Mouse (Mus musculus) MEL (cell line): ENCODE measurements around the gene Ralgds. TPM values are rescaled to one million over a fixed set of nuclear protein-coding genes. Genes with fewer than 3 reads are reported as not detected.

Experiments
- DNase-seq: peaks from one replicate; pipeline ENCODE4 v3.0.0; 2011; ENCODE audit warnings: low read depth, low spot score
- H3K27ac ChIP-seq: 2 replicates; pipeline ENCODE4 v1.5.1; 2012; ENCODE audit warnings: low read depth, mild to moderate bottlenecking, control low read depth, low read length, moderate library complexity; ENCODE audit not compliant: control insufficient read depth
- H3K27me3 ChIP-seq, 2 experiments: fragments of 150-350 bp in 1 of 2; sonication (generic) in 1 of 2; 2 replicates each; pipeline ENCODE4 v1.6.1; 2012; ENCODE audit warnings: low read length in 2 of 2, mild to moderate bottlenecking in 2 of 2, improper control_type of control experiment in 1 of 2, moderate library complexity in 1 of 2; ENCODE audit not compliant: insufficient read depth in 2 of 2, control insufficient read depth in 1 of 2
- H3K36me3 ChIP-seq, 2 experiments: 2 replicates each; pipeline ENCODE4 v1.6.1; 2012 to 2014; ENCODE audit warnings: low read length in 2 of 2, improper control_type of control experiment in 1 of 2, inconsistent platforms in 1 of 2, mild to moderate bottlenecking in 1 of 2; ENCODE audit not compliant: insufficient read depth in 2 of 2, control insufficient read depth in 1 of 2
- H3K4me1 ChIP-seq, 2 experiments: fragments of 150-350 bp in 1 of 2; sonication (generic) in 1 of 2; 2 replicates each; pipeline ENCODE4 v1.6.1; 2012; ENCODE audit warnings: low read length in 2 of 2, improper control_type of control experiment in 1 of 2, mild to moderate bottlenecking in 1 of 2; ENCODE audit not compliant: insufficient read depth in 2 of 2, control insufficient read depth in 1 of 2
- H3K4me3 ChIP-seq, 2 experiments: fragments of 150-350 bp in 1 of 2; sonication (generic) in 1 of 2; 2 replicates each; pipeline ENCODE4 v1.5.1; 2012; ENCODE audit warnings: low read depth in 2 of 2, low read length in 2 of 2, mild to moderate bottlenecking in 2 of 2, moderate library complexity in 2 of 2, control low read depth in 1 of 2, improper control_type of control experiment in 1 of 2; ENCODE audit not compliant: control insufficient read depth in 1 of 2, insufficient read depth in 1 of 2
- H3K79me2 ChIP-seq: 2 replicates; pipeline ENCODE4 v1.6.1; 2012; ENCODE audit warnings: mild to moderate bottlenecking, low read length, moderate library complexity; ENCODE audit not compliant: control insufficient read depth, poor library complexity, insufficient read depth
- H3K9ac ChIP-seq: 2 replicates; pipeline ENCODE4 v1.6.1; 2012; ENCODE audit warnings: low read depth, mild to moderate bottlenecking, control low read depth, low read length, moderate library complexity; ENCODE audit not compliant: control insufficient read depth, poor library complexity, severe bottlenecking
- H3K9me3 ChIP-seq: fragments of 150-350 bp; sonication (generic); replicated peaks from 2 replicates; pipeline ENCODE4 v1.6.1; 2012; ENCODE audit warnings: mild to moderate bottlenecking, low read length, improper control_type of control experiment, moderate library complexity; ENCODE audit not compliant: insufficient read depth
- BHLHE40 ChIP-seq: IDR thresholded peaks from 2 replicates; pipeline ENCODE4 v1.6.1; 2012; ENCODE audit warnings: low read depth, mild to moderate bottlenecking, inconsistent platforms, low read length, improper control_type of control experiment, borderline replicate concordance
- CHD2 ChIP-seq: IDR thresholded peaks from 2 replicates; pipeline ENCODE4 v1.6.1; 2011; ENCODE audit warnings: low read length, improper control_type of control experiment
- CTCF ChIP-seq, 3 experiments: IDR thresholded peaks in 2 of 3; conservative IDR thresholded peaks in 1 of 3; 2 replicates each; pipeline ENCODE4 v1.5.1; 2011 to 2012; ENCODE audit warnings: low read length in 3 of 3, low read depth in 2 of 3, mild to moderate bottlenecking in 2 of 3, improper control_type of control experiment in 1 of 3, inconsistent platforms in 1 of 3, mixed read lengths in 1 of 3, moderate library complexity in 1 of 3; ENCODE audit not compliant: control insufficient read depth in 1 of 3, insufficient read depth in 1 of 3, poor library complexity in 1 of 3, severe bottlenecking in 1 of 3
- E2F4 ChIP-seq: IDR thresholded peaks from 2 replicates; pipeline ENCODE4 v1.6.1; 2011; ENCODE audit warnings: low read depth, low read length, improper control_type of control experiment, borderline replicate concordance
- ELF1 ChIP-seq: IDR thresholded peaks from 2 replicates; pipeline ENCODE4 v1.6.1; 2014; ENCODE audit warnings: low read depth, mild to moderate bottlenecking, inconsistent platforms, low read length, improper control_type of control experiment, moderate library complexity
- EP300 ChIP-seq, 2 experiments: IDR thresholded peaks; 2 replicates each; pipeline ENCODE4 v1.6.1; 2011; ENCODE audit warnings: improper control_type of control experiment in 2 of 2, low read length in 2 of 2, low read depth in 1 of 2, mild to moderate bottlenecking in 1 of 2
- ETS1 ChIP-seq: IDR thresholded peaks from 2 replicates; pipeline ENCODE4 v1.6.1; 2012; ENCODE audit warnings: low read depth, mild to moderate bottlenecking, inconsistent platforms, low read length, improper control_type of control experiment, moderate library complexity
- GABPA ChIP-seq: IDR thresholded peaks from 2 replicates; pipeline ENCODE4 v1.6.1; 2012; ENCODE audit warnings: low read depth, mild to moderate bottlenecking, inconsistent platforms, low read length, improper control_type of control experiment, moderate library complexity
- GATA1 ChIP-seq: IDR thresholded peaks from 2 replicates; pipeline ENCODE4 v1.6.1; 2011; ENCODE audit warnings: low read depth, low read length, improper control_type of control experiment
- HCFC1 ChIP-seq: IDR thresholded peaks from 2 replicates; pipeline ENCODE4 v1.6.1; 2012; ENCODE audit warnings: low read depth, mild to moderate bottlenecking, inconsistent platforms, low read length, improper control_type of control experiment, moderate library complexity
- JUND ChIP-seq: IDR thresholded peaks from 2 replicates; pipeline ENCODE4 v1.6.1; 2011; ENCODE audit warnings: low read depth, mild to moderate bottlenecking, improper control_type of control experiment, low read length
- KAT2A ChIP-seq: conservative IDR thresholded peaks from 2 replicates; pipeline ENCODE4 v1.6.1; 2012; ENCODE audit warnings: low read depth, low read length, improper control_type of control experiment, inconsistent platforms
- MAX ChIP-seq: IDR thresholded peaks from 2 replicates; pipeline ENCODE4 v1.6.1; 2011; ENCODE audit warnings: low read length, improper control_type of control experiment
- MAZ ChIP-seq: IDR thresholded peaks from 2 replicates; pipeline ENCODE4 v1.6.1; 2012; ENCODE audit warnings: low read depth, mild to moderate bottlenecking, inconsistent platforms, low read length, improper control_type of control experiment
- MEF2A ChIP-seq: IDR thresholded peaks from 2 replicates; pipeline ENCODE4 v1.6.1; 2014; ENCODE audit warnings: low read depth, mild to moderate bottlenecking, inconsistent platforms, low read length, improper control_type of control experiment; ENCODE audit not compliant: poor library complexity, insufficient replicate concordance, severe bottlenecking; ENCODE audit errors: extremely low read depth
- MXI1 ChIP-seq: IDR thresholded peaks from 2 replicates; pipeline ENCODE4 v1.6.1; 2011; ENCODE audit warnings: mild to moderate bottlenecking, low read depth, low read length, improper control_type of control experiment
- MYB ChIP-seq: IDR thresholded peaks from 2 replicates; pipeline ENCODE4 v1.6.1; 2011; ENCODE audit warnings: mild to moderate bottlenecking, low read depth, low read length, improper control_type of control experiment
- MYC ChIP-seq: IDR thresholded peaks from 2 replicates; pipeline ENCODE4 v1.6.1; 2011; ENCODE audit warnings: low read depth, mild to moderate bottlenecking, low read length, improper control_type of control experiment, moderate library complexity
- NELFE ChIP-seq: IDR thresholded peaks from 2 replicates; pipeline ENCODE4 v1.6.1; 2011; ENCODE audit warnings: low read depth, low read length, improper control_type of control experiment
- NRF1 ChIP-seq: IDR thresholded peaks from 2 replicates; pipeline ENCODE4 v1.6.1; 2014; ENCODE audit warnings: low read depth, mild to moderate bottlenecking, inconsistent platforms, low read length, improper control_type of control experiment, moderate library complexity; ENCODE audit not compliant: poor library complexity, insufficient read depth, severe bottlenecking
- POLR2A ChIP-seq, 2 experiments: IDR thresholded peaks; 2 replicates each; pipeline ENCODE4 v1.6.1; 2011 to 2012; ENCODE audit warnings: low read length in 2 of 2, mild to moderate bottlenecking in 2 of 2, control low read depth in 1 of 2, improper control_type of control experiment in 1 of 2, low read depth in 1 of 2, moderate library complexity in 1 of 2; ENCODE audit not compliant: control insufficient read depth in 1 of 2, insufficient read depth in 1 of 2, poor library complexity in 1 of 2
- POLR2AphosphoS2 ChIP-seq: IDR thresholded peaks from 2 replicates; pipeline ENCODE4 v1.6.1; 2011; ENCODE audit warnings: low read length, improper control_type of control experiment
- POLR2AphosphoS5 ChIP-seq: IDR thresholded peaks from 2 replicates; pipeline ENCODE4 v1.6.1; 2012; ENCODE audit warnings: low read depth, borderline replicate concordance, mild to moderate bottlenecking, inconsistent platforms, low read length, moderate library complexity, mixed read lengths
- RAD21 ChIP-seq: IDR thresholded peaks from 2 replicates; pipeline ENCODE4 v1.6.1; 2011; ENCODE audit warnings: mild to moderate bottlenecking, low read depth, low read length, improper control_type of control experiment
- RCOR1 ChIP-seq: IDR thresholded peaks from 2 replicates; pipeline ENCODE4 v1.6.1; 2012; ENCODE audit warnings: low read depth, mild to moderate bottlenecking, inconsistent platforms, low read length, improper control_type of control experiment
- SMC3 ChIP-seq: IDR thresholded peaks from 2 replicates; pipeline ENCODE4 v1.6.1; 2011; ENCODE audit warnings: low read depth, low read length, improper control_type of control experiment
- TAL1 ChIP-seq: IDR thresholded peaks from 2 replicates; pipeline ENCODE4 v1.6.1; 2012; ENCODE audit warnings: mild to moderate bottlenecking, inconsistent platforms, low read length, moderate library complexity, mixed read lengths
- TCF12 ChIP-seq: IDR thresholded peaks from 2 replicates; pipeline ENCODE4 v1.6.1; 2014; ENCODE audit warnings: low read depth, mild to moderate bottlenecking, inconsistent platforms, low read length, improper control_type of control experiment, moderate library complexity
- UBTF ChIP-seq: IDR thresholded peaks from 2 replicates; pipeline ENCODE4 v1.6.1; 2012; ENCODE audit warnings: low read depth, mild to moderate bottlenecking, inconsistent platforms, low read length, improper control_type of control experiment, moderate library complexity, borderline replicate concordance; ENCODE audit not compliant: insufficient read depth
- USF1 ChIP-seq: IDR thresholded peaks from 2 replicates; pipeline ENCODE4 v1.6.1; 2014; ENCODE audit warnings: low read depth, mild to moderate bottlenecking, inconsistent platforms, low read length, improper control_type of control experiment, moderate library complexity
- USF2 ChIP-seq, 2 experiments: IDR thresholded peaks; 2 replicates each; pipeline ENCODE4 v1.6.1; 2011 to 2012; ENCODE audit warnings: improper control_type of control experiment in 2 of 2, low read length in 2 of 2, borderline replicate concordance in 1 of 2, inconsistent platforms in 1 of 2, low read depth in 1 of 2, mild to moderate bottlenecking in 1 of 2; ENCODE audit not compliant: insufficient read depth in 1 of 2
- ZC3H11A ChIP-seq: IDR thresholded peaks from 2 replicates; pipeline ENCODE4 v1.6.1; 2012; ENCODE audit warnings: low read depth, mild to moderate bottlenecking, inconsistent platforms, low read length, improper control_type of control experiment
- ZKSCAN1 ChIP-seq: IDR thresholded peaks from 2 replicates; pipeline ENCODE4 v1.6.1; 2012; ENCODE audit warnings: low read depth, mild to moderate bottlenecking, inconsistent platforms, low read length, improper control_type of control experiment, moderate library complexity
- ZMIZ1 ChIP-seq: IDR thresholded peaks from 2 replicates; pipeline ENCODE4 v1.6.1; 2012; ENCODE audit warnings: low read depth, mild to moderate bottlenecking, inconsistent platforms, low read length, improper control_type of control experiment, moderate library complexity
- polyA plus RNA-seq, 2 experiments: library from polyadenylated mRNA; stranded (reverse) in 1 of 2; unstranded in 1 of 2; fragments of >175 nt in 1 of 2; fragments of >200 nt in 1 of 2; gene quantifications; 2 replicates each; pipeline versions ENCODE4 v1.2.1 to v1.2.4; 2012; ENCODE audit warnings: low replicate concordance in 2 of 2, low read depth in 1 of 2; ENCODE audit not compliant: insufficient read length in 2 of 2, insufficient read depth in 1 of 2, missing spikeins in 1 of 2
- total RNA-seq: library from RNA; depleted of rRNA; stranded (reverse); fragments of 300-350 nt; gene quantifications from 2 replicates; pipeline ENCODE4 v1.2.3, GENCODE M21; 2012

The Ralgds gene
- total and polyA plus RNA-seq, 3 experiments = 4.7 to 11.0 TPM; not detected in 1

- H3K4me3 ChIP-seq = no peak overlapping the region
- DNase-seq = peak; percentile 96
- peaks cover 0 to 75% of the 10 kb centered on the region in 2 experiments; a peak in 2 of 4 replicates for H3K36me3 ChIP-seq
- H3K4me1 ChIP-seq = peaks cover 37 to 77% of the 10 kb centered on the region in 2 experiments
- no peaks in the 10 kb centered on the region for H3K27me3 ChIP-seq
- peak overlapping the region; percentile 86 for H3K9ac ChIP-seq
- H3K79me2 ChIP-seq = peaks cover 2% of the 10 kb centered on the region; the same call in 1 of the 2 replicates
- no peaks in the 10 kb centered on the region for H3K9me3 ChIP-seq
- peak overlapping the region; percentile 100 for H3K27ac ChIP-seq
- TF ChIP-seq HCFC1 = 0 out of 2 replicates have a peak, but pooled peaks have one; percentile 11
- TF ChIP-seq RAD21 = no peak
- peak; percentile 83 for TF ChIP-seq BHLHE40
- TF ChIP-seq JUND = peak; percentile 30; the same call in 1 of the 2 replicates
- peak; percentile 64 for TF ChIP-seq POLR2AphosphoS2
- no peak for TF ChIP-seq USF2 (IDR thresholded peaks at IDR 0.05; ENCODE audit: borderline replicate concordance in 1 of 2, insufficient read depth in 1 of 2, low read depth in 1 of 2, low read length in 2 of 2)
- TF ChIP-seq USF1 = no peak
- TF ChIP-seq CHD2 = peak; percentile 62
- TF ChIP-seq GABPA = peak; percentile 84
- TF ChIP-seq MEF2A = peak; percentile 74; the same call in 1 of the 2 replicates
- peak; percentile 100 for TF ChIP-seq TAL1
- no peak for TF ChIP-seq SMC3
- peak; percentile 100 for TF ChIP-seq EP300 (IDR thresholded peaks at IDR 0.05; ENCODE audit: low read depth in 1 of 2, low read length in 2 of 2)
- peak; percentile 97 for TF ChIP-seq ETS1
- TF ChIP-seq UBTF = 0 out of 2 replicates have a peak, but pooled peaks have one; percentile 44
- no peak for TF ChIP-seq POLR2AphosphoS5
- TF ChIP-seq ELF1 = peak; percentile 34; the same call in 1 of the 2 replicates
- no peak for TF ChIP-seq ZC3H11A
- peak; percentile 99 for TF ChIP-seq MAZ
- peak; percentile 12; the same call in 1 of the 2 replicates for TF ChIP-seq MYC
- TF ChIP-seq MAX = no peak; the same call in 1 of the 2 replicates
- no peak for TF ChIP-seq ZKSCAN1
- no peak for TF ChIP-seq CTCF (IDR thresholded peaks at IDR 0.05 in 2 of 3, conservative IDR thresholded peaks at IDR 0.05 in 1 of 3; ENCODE audit: control insufficient read depth in 1 of 3, insufficient read depth in 1 of 3, low read depth in 2 of 3, low read length in 3 of 3, poor library complexity in 1 of 3, severe bottlenecking in 1 of 3)
- TF ChIP-seq E2F4 = peak; percentile 100
- TF ChIP-seq RCOR1 = peak; percentile 95
- TF ChIP-seq GATA1 = peak; percentile 99
- TF ChIP-seq KAT2A = peak; percentile 50; the same call in 1 of the 2 replicates
- TF ChIP-seq ZMIZ1 = peak; percentile 88
- TF ChIP-seq MXI1 = no peak
- TF ChIP-seq TCF12 = peak; percentile 100
- peak; percentile 99 for TF ChIP-seq MYB
- TF ChIP-seq NRF1 = no peak
- peak; percentile 56 for TF ChIP-seq NELFE
- TF ChIP-seq POLR2A (IDR thresholded peaks at IDR 0.05; ENCODE audit: control insufficient read depth in 1 of 2, insufficient read depth in 1 of 2, low read depth in 1 of 2, low read length in 2 of 2, poor library complexity in 1 of 2) = peak; percentile 22 to 73; a peak in 2 of 4 replicates
Observed at GRCm38 (mm10) chr2:28601720-28602590, 89.0 kb downstream of the Ralgds start.
